Mouse (Mus musculus): ENCODE results near the gene Saa3. TPM values are rescaled to one million over a fixed set of nuclear protein-coding genes. Genes with fewer than 3 reads are reported as not detected.

The Saa3 gene
- polyA plus RNA-seq (2017; shearing (Covaris generic)) = 1 to 10 TPM in 1 of 2 experiments, not detected in 1; 2.3 TPM

DNA sequence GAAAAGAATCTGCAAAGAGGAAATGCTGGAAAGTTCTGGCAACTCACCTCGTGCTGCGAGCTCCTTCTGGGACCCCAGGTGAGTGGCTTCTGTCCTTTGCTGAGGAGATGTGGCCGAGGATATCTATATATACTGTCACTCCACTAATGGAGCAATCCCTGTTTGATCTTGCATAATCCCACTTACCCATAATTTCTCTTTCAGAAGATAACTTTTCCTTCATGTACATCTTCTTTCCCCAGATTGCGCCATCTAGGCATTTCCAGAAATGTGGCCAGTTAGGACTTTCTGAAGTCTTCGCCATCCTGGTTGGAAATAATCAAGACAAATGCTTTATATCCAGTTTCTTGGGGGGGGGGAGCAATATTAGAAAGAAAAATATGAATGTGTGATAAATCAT is at the start of gene Saa3:
Gene Saa3, minus strand, starts transcription at position 101 of the 400 bp plus-strand sequence.

GRCm38 (mm10) chr7:46751490-46751889 is 36.0 kb upstream of the Saa3 start, which contains the start of gene Saa2:
TSS of gene Saa2 (plus strand) at chr7:46751790.

GRCm38 (mm10) chr7:46742880-46743279 is 27.4 kb upstream of the Saa3 start, which contains the start of gene Saa1:
TSS of gene Saa1 (minus strand) at chr7:46742980.

GRCm38 (mm10) chr7:46732458-46732857 is 17.0 kb upstream of the Saa3 start, which contains the start of gene Saa4:
TSS of gene Saa4 (minus strand) at chr7:46732603.

GRCm38 (mm10) chr7:46710390-46710844 is 5.1 kb downstream of the Saa3 start, which contains the start of gene Saal1:
TSS of gene Saal1 (minus strand) at chr7:46710680.

DNA sequence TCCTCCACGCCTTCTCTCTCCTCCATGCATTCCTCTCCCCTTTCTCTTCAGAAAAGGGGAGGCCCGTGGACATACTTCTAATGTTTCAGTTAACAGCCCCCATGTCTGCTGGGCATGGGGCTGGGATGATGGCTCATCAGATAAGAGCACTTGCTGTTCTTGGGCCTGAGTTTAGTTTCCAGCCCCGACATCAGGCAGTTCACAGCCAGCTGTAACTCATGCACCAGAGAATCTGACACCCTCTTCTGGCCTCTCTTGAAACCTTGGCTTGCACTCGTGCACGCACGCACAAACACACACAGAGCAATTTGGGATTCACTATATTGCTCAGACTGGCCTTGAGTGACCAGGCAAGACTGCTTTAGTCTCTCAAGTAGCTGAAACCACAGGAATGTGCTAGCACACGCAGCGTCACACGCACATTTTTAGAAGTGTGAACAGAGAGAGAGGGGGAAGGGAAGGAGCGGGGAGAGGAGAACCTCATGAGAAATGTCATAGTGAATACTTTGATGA is 43.3 kb downstream of the Saa3 start, which contains the start of gene Tph1:
Gene Tph1, minus strand, starts transcription at position 378 of the 513 bp plus-strand sequence.

Other genes with a start within 250 kb of the Saa3 start
- 10 to 100 TPM; 15.8 to 21.5 TPM for gene Sergef, start 75.9 kb downstream of the Saa3 start, polyA plus RNA-seq (2017; shearing (Covaris generic))
- 1 to 10 TPM in 1 of 2 experiments, under 1 TPM in 1; 0.79 to 1.6 TPM for gene Tph1, start 43.2 kb downstream of the Saa3 start, polyA plus RNA-seq (2017; shearing (Covaris generic))
- 10 to 100 TPM; 18.9 to 19.3 TPM for gene Saal1, start 5.0 kb downstream of the Saa3 start, polyA plus RNA-seq (2017; shearing (Covaris generic))
- gene Saa4, start 16.9 kb upstream of the Saa3 start, polyA plus RNA-seq (2017; shearing (Covaris generic)) = not detected
- gene Saa1, start 27.3 kb upstream of the Saa3 start, polyA plus RNA-seq (2017; shearing (Covaris generic)) = under 1 TPM in 1 of 2 experiments, not detected in 1; 0.26 TPM
- not detected for gene Saa2, start 36.1 kb upstream of the Saa3 start, polyA plus RNA-seq (2017; shearing (Covaris generic))
- gene Hps5, start 80.4 kb upstream of the Saa3 start, polyA plus RNA-seq (2017; shearing (Covaris generic)) = 10 to 100 TPM; 27.5 to 37.5 TPM
- gene Gtf2h1, start 80.4 kb upstream of the Saa3 start, polyA plus RNA-seq (2017; shearing (Covaris generic)) = 10 to 100 TPM; 52.4 to 56.3 TPM
- 1,000 to 10,000 TPM; 1,491 to 1,505 TPM for gene Ldha, start 125.8 kb upstream of the Saa3 start, polyA plus RNA-seq (2017; shearing (Covaris generic))
- under 1 TPM in 1 of 2 experiments, not detected in 1; 0.32 TPM for gene Ldhc, start 145.5 kb upstream of the Saa3 start, polyA plus RNA-seq (2017; shearing (Covaris generic))
- gene Tsg101, start 204.3 kb upstream of the Saa3 start, polyA plus RNA-seq (2017; shearing (Covaris generic)) = 100 to 1,000 TPM; 126 to 130 TPM
- gene Uevld, start 242.8 kb upstream of the Saa3 start, polyA plus RNA-seq (2017; shearing (Covaris generic)) = 1 to 10 TPM; 6.4 to 7.2 TPM

Data from activated CD4-positive, CD25-positive, alpha-beta regulatory T cell (primary cell).